Mouse (Mus musculus): ENCODE results near the gene Speer4f1.

DNA sequence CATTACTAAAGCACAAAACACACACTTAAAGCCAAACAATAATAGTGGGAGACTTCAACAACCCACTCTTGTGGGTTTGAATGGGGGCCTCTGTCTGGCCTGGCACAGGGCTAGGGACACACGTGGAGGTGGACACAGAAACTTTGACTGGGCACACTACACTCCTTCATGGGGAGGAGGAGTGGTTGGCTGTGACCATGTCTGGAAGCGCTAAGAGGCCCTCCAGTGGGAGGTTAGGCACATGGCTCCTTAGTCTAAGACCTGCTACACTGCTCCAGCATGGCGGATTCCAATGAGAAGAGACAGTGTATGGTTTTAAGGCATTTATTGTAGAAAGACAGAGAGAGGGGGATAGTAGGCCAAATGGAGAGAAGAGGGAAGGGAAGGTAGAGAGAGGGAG lies 32.1 kb downstream of the Speer4f1 start:
- TF ChIP-seq EP300 (IDR thresholded peaks at IDR 0.05; ENCODE audit: low read depth) (no peak), CTCF (IDR thresholded peaks at IDR 0.05; ENCODE audit: low read depth) (no peak)

Data from liver, postnatal 0 days (tissue).